Mouse (Mus musculus) embryonic facial prominence, embryonic 13.5 days (tissue): Measurements from ENCODE around the gene Reg4. TPM values are rescaled to one million over a fixed set of nuclear protein-coding genes. Genes with fewer than 3 reads are reported as not detected.

ENCODE experiments used
- ATAC-seq: fragments of 200-750 bp; cut with Nextera tagmentation; 2 replicates; pipeline ENCODE4 v1.8.0; 2017; ENCODE audit warnings: low read depth; ENCODE audit not compliant: insufficient number of reproducible peaks, insufficient read depth, low FRiP score, low TSS enrichment
- H3K27ac ChIP-seq: fragments of 300-500 bp; sonication (generic); 2 replicates; pipeline ENCODE4 v1.5.1; 2015; ENCODE audit warnings: moderate library complexity, mild to moderate bottlenecking, inconsistent platforms
- H3K27me3 ChIP-seq: fragments of 300-500 bp; sonication (generic); 2 replicates; pipeline ENCODE4 v1.6.1; 2015; ENCODE audit warnings: mild to moderate bottlenecking, inconsistent platforms
- H3K36me3 ChIP-seq: fragments of 300-500 bp; sonication (generic); 2 replicates; pipeline ENCODE4 v1.6.1; 2015; ENCODE audit warnings: mild to moderate bottlenecking, inconsistent platforms
- H3K4me1 ChIP-seq: fragments of 300-500 bp; sonication (generic); 2 replicates; pipeline ENCODE4 v1.6.1; 2015; ENCODE audit warnings: inconsistent platforms
- H3K4me2 ChIP-seq: fragments of 300-500 bp; sonication (generic); 2 replicates; pipeline ENCODE4 v1.6.1; 2015; ENCODE audit warnings: moderate library complexity, mild to moderate bottlenecking, inconsistent platforms
- H3K4me3 ChIP-seq: fragments of 300-500 bp; sonication (generic); 2 replicates; pipeline ENCODE4 v1.5.1; 2015; ENCODE audit warnings: mild to moderate bottlenecking, inconsistent platforms
- H3K9ac ChIP-seq: fragments of 300-500 bp; sonication (generic); 2 replicates; pipeline ENCODE4 v1.6.1; 2015; ENCODE audit warnings: mild to moderate bottlenecking, inconsistent platforms
- H3K9me3 ChIP-seq: fragments of 300-500 bp; sonication (generic); 2 replicates; pipeline ENCODE4 v1.6.1; 2016; ENCODE audit warnings: inconsistent platforms
- WGBS: fragments of 180-500 bp; shearing (Covaris S2); methylation state at CpG from one replicate; pipeline ENCODE4 v1.1.7; 2015; ENCODE audit warnings: mixed read lengths; 5-methylcytosine and 5-hydroxymethylcytosine counted together
- polyA plus RNA-seq: library from polyadenylated mRNA; unstranded; fragments of >200 nt; fragmentation: Nextera tagmentation; extraction: Ambion mirVana; gene quantifications from 2 replicates; pipeline ENCODE4 v1.2.1, GENCODE M21; 2015

The Reg4 gene
- polyA plus RNA-seq, 1 experiment from 2014 or later, result not detected

GRCm38 (mm10) chr3:98237240-98237639 lies 15.3 kb downstream of the Reg4 start:
- Histone ChIP-seq H3K4me2 (no peak overlapping the region), H3K4me1 (no peaks in the 10 kb centered on the region), H3K27ac (no peak overlapping the region), H3K9me3 (no peaks in the 10 kb centered on the region), H3K4me3 (no peak overlapping the region), H3K9ac (no peak overlapping the region), H3K36me3 (no peaks in the 10 kb centered on the region), H3K27me3 (no peaks in the 10 kb centered on the region)
- 76% methylated on average over 5 of the region's 5 CpGs for WGBS
- no peak for ATAC-seq

- H3K9me3 ChIP-seq, result no peaks in the 10 kb centered on the region
- 47% methylated on average over 3 of the region's 3 CpGs for WGBS
Measured at GRCm38 (mm10) chr3:98238150-98238549, 16.2 kb downstream of the Reg4 start.

GRCm38 (mm10) chr3:98242051-98242450 lies 20.1 kb downstream of the Reg4 start:
- no peak overlapping the region for H3K9ac ChIP-seq
- no peak overlapping the region for H3K27ac ChIP-seq
- no peaks in the 10 kb centered on the region for H3K36me3 ChIP-seq
- H3K27me3 ChIP-seq, result no peaks in the 10 kb centered on the region
- 87% methylated on average over 3 of the region's 3 CpGs for WGBS
- no peak for ATAC-seq
- H3K4me1 ChIP-seq, result peaks cover 10% of the 10 kb centered on the region
- no peak overlapping the region for H3K4me3 ChIP-seq
- H3K9me3 ChIP-seq, result no peaks in the 10 kb centered on the region
- H3K4me2 ChIP-seq, result no peak overlapping the region

More at GRCm38 (mm10) chr3:98238150-98238549, 16.2 kb downstream of the Reg4 start:
- Histone ChIP-seq H3K27me3 (no peaks in the 10 kb centered on the region), H3K4me2 (no peak overlapping the region), H3K4me1 (no peaks in the 10 kb centered on the region), H3K36me3 (no peaks in the 10 kb centered on the region), H3K9ac (no peak overlapping the region), H3K4me3 (no peak overlapping the region), H3K27ac (no peak overlapping the region)
- ATAC-seq, result no peak

GRCm38 (mm10) chr3:98242458-98243037 lies 20.6 kb downstream of the Reg4 start:
- ATAC-seq, result no peak
- no peak overlapping the region for H3K4me2 ChIP-seq
- no peaks in the 10 kb centered on the region for H3K36me3 ChIP-seq
- peaks cover 10% of the 10 kb centered on the region for H3K4me1 ChIP-seq
- H3K9ac ChIP-seq, result no peak overlapping the region
- H3K9me3 ChIP-seq, result no peaks in the 10 kb centered on the region
- H3K4me3 ChIP-seq, result no peak overlapping the region
- H3K27me3 ChIP-seq, result no peaks in the 10 kb centered on the region
- WGBS, result 63% methylated on average over 8 of the region's 8 CpGs
- H3K27ac ChIP-seq, result no peak overlapping the region

- Histone ChIP-seq H3K4me3 (no peak overlapping the region), H3K9ac (no peak overlapping the region), H3K36me3 (no peaks in the 10 kb centered on the region), H3K27me3 (no peaks in the 10 kb centered on the region), H3K4me1 (peaks cover 10% of the 10 kb centered on the region), H3K4me2 (peak overlapping the region; percentile 19; the same call in 1 of the 2 replicates), H3K27ac (peak overlapping the region; percentile 35; the same call in 1 of the 2 replicates), H3K9me3 (no peaks in the 10 kb centered on the region)
- WGBS, result 9% methylated on average over 8 of the region's 8 CpGs
- ATAC-seq, result no peak
Measured at GRCm38 (mm10) chr3:98245892-98246291, 23.9 kb downstream of the Reg4 start.

GRCm38 (mm10) chr3:98246985-98247751 lies 25.2 kb downstream of the Reg4 start:
- no peak overlapping the region for H3K9ac ChIP-seq
- no peaks in the 10 kb centered on the region for H3K36me3 ChIP-seq
- H3K27ac ChIP-seq, result no peak overlapping the region; the same call in 1 of the 2 replicates
- H3K4me1 ChIP-seq, result peaks cover 10% of the 10 kb centered on the region
- WGBS, result 38% methylated on average over 7 of the region's 7 CpGs
- H3K4me3 ChIP-seq, result no peak overlapping the region
- no peak overlapping the region for H3K4me2 ChIP-seq
- ATAC-seq, result no peak
- no peaks in the 10 kb centered on the region for H3K27me3 ChIP-seq
- H3K9me3 ChIP-seq, result no peaks in the 10 kb centered on the region

GRCm38 (mm10) chr3:98249378-98249777 lies 27.4 kb downstream of the Reg4 start:
- Histone ChIP-seq H3K27ac (no peak overlapping the region), H3K27me3 (no peaks in the 10 kb centered on the region), H3K4me2 (no peak overlapping the region), H3K36me3 (no peaks in the 10 kb centered on the region), H3K9me3 (no peaks in the 10 kb centered on the region), H3K4me1 (peaks cover 10% of the 10 kb centered on the region), H3K9ac (no peak overlapping the region), H3K4me3 (no peak overlapping the region)
- ATAC-seq, result no peak
- 81% methylated on average over 2 of the region's 2 CpGs for whole genome bisulfite sequencing

- Histone ChIP-seq H3K27me3 (no peaks in the 10 kb centered on the region), H3K27ac (no peak overlapping the region), H3K9me3 (no peaks in the 10 kb centered on the region), H3K36me3 (no peaks in the 10 kb centered on the region), H3K4me2 (no peak overlapping the region), H3K4me3 (no peak overlapping the region), H3K4me1 (peaks cover 10% of the 10 kb centered on the region), H3K9ac (no peak overlapping the region)
- no peak for ATAC-seq
- 71% methylated on average over 11 of the region's 11 CpGs for WGBS
Measured at GRCm38 (mm10) chr3:98249833-98250448, 28.0 kb downstream of the Reg4 start.

GRCm38 (mm10) chr3:98254059-98254458 lies 32.1 kb downstream of the Reg4 start:
- Histone ChIP-seq H3K4me2 (no peak overlapping the region), H3K4me1 (peaks cover 6% of the 10 kb centered on the region), H3K9ac (no peak overlapping the region), H3K4me3 (no peak overlapping the region), H3K9me3 (no peaks in the 10 kb centered on the region), H3K27me3 (no peaks in the 10 kb centered on the region), H3K36me3 (no peaks in the 10 kb centered on the region), H3K27ac (no peak overlapping the region)
- WGBS, result 82% methylated on average over 2 of the region's 3 CpGs
- no peak for ATAC-seq

- Histone ChIP-seq H3K36me3 (no peaks in the 10 kb centered on the region), H3K4me3 (no peak overlapping the region), H3K9me3 (no peaks in the 10 kb centered on the region), H3K27ac (0 out of 2 replicates have a peak overlapping the region, but pooled peaks have one; percentile 29), H3K27me3 (no peaks in the 10 kb centered on the region), H3K4me1 (peaks cover 14% of the 10 kb centered on the region), H3K4me2 (no peak overlapping the region), H3K9ac (no peak overlapping the region)
- 85% methylated on average over 8 of the region's 8 CpGs for WGBS
- no peak for ATAC-seq
Measured at GRCm38 (mm10) chr3:98254656-98255583, 33.0 kb downstream of the Reg4 start.

GRCm38 (mm10) chr3:98258723-98259122 lies 36.8 kb downstream of the Reg4 start:
- no peaks in the 10 kb centered on the region for H3K27me3 ChIP-seq
- H3K4me1 ChIP-seq, result peaks cover 16% of the 10 kb centered on the region
- H3K9me3 ChIP-seq, result no peaks in the 10 kb centered on the region
- H3K4me3 ChIP-seq, result no peak overlapping the region
- no peak overlapping the region for H3K9ac ChIP-seq
- WGBS, result 54% methylated on average over 4 of the region's 4 CpGs
- H3K36me3 ChIP-seq, result no peaks in the 10 kb centered on the region
- ATAC-seq, result no peak
- H3K4me2 ChIP-seq, result no peak overlapping the region; the same call in 1 of the 2 replicates
- H3K27ac ChIP-seq, result peak overlapping the region; percentile 79
